Mouse (Mus musculus) lung, postnatal 0 days (tissue): ENCODE data around the gene Cul7.

Experiments
- CTCF ChIP-seq: IDR thresholded peaks from 2 replicates; pipeline ENCODE4 v1.5.1; 2016; ENCODE audit warnings: antibody characterized with exemption, mild to moderate bottlenecking
- EP300 ChIP-seq: IDR thresholded peaks from 2 replicates; pipeline ENCODE4 v1.6.1; 2016; ENCODE audit warnings: antibody characterized with exemption, mild to moderate bottlenecking, control low read depth

- TF ChIP-seq CTCF (no peak), EP300 (no peak)
Measured at GRCm38 (mm10) chr17:46669911-46670310, 19.8 kb downstream of the Cul7 start.
